Mouse (Mus musculus) bone marrow macrophage, adult 2 months (primary cell): ENCODE results near the gene Axin1.

Experiments used
- CTCF ChIP-seq: IDR thresholded peaks from 2 replicates; pipeline ENCODE4 v1.5.1; 2012; ENCODE audit warnings: low read depth, mild to moderate bottlenecking, low read length, moderate library complexity
- POLR2A ChIP-seq: IDR thresholded peaks from 2 replicates; pipeline ENCODE4 v1.6.1; 2012; ENCODE audit warnings: mild to moderate bottlenecking, low read depth, low read length, borderline replicate concordance

DNA sequence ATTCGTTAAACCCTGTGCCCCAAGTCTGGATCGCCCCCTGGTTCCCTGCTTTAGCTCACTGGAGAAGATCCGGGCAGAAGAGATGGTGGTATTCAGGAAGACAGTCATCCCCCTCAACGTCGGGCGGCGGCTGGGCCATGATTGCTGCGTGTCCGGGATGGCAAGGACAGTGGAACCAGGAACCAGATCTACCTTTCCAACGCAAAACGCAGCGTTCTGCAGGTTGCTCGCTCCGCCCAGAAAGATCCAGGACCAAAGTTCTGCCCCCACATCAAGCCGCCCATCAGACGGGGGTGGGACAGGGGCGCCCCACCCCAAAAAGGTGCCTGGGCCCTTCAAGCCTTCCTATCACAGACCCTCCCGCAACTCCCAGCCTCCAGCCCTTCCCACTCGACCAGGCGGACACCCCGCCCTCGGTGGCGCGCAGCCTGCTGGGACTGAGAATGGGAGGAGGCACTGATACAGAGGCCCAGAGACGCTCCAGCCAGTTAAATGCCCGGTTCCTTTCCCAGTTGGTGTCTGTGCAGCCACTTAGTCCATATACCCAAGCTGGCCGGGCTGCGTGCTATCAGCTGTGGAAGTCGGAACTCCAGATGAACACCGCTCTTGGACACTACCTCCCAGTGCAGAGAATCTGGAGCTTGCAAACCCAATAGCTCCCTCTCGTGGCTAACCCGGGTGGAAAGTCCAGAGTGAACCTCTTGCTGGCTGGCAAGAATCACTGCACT lies 48.4 kb upstream of the Axin1 start, which contains the start of gene Decr2:
- TF ChIP-seq CTCF (peak; percentile 94), POLR2A (0 out of 2 replicates have a peak, but pooled peaks have one; percentile 18)
